Mouse (Mus musculus) layer of hippocampus, adult 11-12 months (tissue): ENCODE data around the gene Btbd3.

Experiments
- DNase-seq: peaks from one replicate; pipeline ENCODE4 v3.0.0; 2022; ENCODE audit warnings: low spot score

Gene Btbd3

DNA sequence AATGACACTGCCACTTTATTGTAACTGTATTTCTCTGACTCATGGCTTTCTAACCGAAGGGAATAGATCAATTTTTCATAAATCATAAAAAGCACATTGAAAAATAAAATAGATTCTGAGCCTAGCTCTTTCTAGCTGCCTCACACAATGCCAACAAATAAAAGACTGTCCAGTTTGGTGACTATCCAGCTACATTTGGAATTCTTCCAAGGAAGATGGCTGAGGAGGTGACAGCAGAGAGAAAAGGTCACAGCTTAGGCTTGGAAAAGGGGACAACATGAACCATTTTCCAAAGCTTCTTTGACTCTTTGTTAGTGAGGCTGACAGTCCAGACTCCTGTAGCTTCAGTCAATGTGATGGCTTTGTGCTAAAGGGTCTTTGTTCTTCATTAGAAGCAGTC lies 132.2 kb downstream of the Btbd3 start:
- no peak for DNase-seq

DNA sequence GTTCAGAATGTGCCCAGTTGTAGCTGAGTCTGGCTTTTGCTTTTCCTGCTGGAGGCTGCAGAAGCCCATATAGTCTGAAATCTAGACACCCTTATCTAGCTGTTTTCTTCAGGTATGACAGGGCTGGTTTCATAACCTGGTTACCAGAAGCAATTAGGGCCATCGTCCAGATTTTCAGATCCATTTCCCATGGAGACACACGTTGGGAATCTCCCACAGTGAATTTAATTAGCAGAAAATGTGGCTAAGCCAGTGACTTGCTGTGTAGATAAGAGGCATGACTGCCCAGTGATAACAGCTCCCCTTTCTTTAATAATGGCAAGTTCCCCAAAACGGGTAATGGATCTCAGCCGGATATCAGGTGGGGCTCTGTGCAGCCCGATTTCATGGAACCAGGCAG lies 146.7 kb downstream of the Btbd3 start:
- no peak for DNase-seq

DNA sequence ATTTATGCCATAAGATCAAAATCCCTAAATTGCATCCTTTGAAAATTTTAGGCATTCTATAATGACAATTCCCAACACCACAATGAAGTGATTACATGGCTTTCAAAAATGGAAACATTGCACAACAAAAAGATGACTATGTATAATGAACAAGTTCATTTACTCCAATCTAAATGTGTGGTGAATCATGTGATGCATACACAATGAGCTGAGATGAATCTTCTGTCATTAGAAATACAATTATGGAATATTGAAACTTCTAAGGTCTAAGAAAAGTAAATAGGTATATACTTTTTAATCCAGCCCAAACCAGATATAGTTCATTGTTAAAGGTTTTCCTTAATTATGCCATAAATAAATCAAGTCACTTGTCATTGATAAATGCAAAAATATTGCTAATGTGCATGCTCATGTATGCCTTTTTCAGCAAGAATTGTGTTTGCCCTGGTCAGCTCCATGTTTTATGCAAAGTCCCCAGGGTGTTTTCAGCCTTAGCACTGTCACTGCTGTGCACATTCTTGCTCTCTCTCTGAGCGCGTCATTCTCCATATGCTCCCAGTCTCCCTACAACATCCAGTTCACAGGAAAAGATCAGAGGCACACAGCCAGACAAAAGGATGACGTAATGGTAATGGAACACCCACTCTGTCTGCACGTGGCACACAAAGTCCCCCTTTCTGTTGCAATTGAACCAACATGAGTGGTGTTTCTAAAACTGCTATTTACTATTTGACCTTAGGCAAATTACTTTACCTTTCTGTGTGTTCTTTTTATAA lies 149.6 kb downstream of the Btbd3 start:
- DNase-seq: peak; percentile 36

DNA sequence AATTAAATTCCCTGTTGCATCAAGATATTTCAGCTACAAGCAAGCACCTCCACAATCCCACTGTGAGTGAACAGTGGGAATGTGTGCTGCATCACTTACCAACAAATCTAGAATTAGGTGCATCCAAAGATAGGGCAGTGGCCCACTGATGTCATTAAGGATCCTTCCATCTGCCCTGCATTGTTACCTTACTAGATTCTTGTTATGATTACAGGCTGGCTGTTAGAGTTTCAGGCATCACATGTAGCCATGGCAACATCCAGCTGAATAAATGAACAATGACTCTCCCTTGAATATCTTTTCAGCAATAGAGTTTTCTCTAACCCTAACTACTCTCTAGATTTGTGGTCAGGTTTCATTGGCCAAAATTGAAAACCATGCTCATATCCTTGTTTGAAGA lies 150.3 kb downstream of the Btbd3 start:
- no peak for DNase-seq

DNA sequence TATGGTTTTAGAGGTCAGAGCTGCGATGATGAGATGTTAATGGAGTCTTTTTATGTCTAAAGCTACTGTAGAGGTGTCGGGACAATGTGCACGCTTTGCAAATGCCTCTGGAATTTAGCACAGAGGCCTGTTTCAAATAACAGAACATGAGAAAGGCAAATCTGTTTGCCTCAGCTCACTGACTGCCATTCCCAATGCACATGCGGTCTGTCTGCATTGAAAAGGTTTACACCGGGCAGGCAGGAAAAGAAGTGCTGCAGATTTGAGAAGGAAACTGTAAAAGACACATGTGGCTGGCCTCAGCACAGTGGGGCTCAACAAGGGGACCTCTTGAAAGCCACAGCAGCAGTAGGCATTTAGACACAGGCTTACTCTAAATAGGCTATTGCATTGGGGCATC lies 156.2 kb downstream of the Btbd3 start:
- DNase-seq: no peak

DNA sequence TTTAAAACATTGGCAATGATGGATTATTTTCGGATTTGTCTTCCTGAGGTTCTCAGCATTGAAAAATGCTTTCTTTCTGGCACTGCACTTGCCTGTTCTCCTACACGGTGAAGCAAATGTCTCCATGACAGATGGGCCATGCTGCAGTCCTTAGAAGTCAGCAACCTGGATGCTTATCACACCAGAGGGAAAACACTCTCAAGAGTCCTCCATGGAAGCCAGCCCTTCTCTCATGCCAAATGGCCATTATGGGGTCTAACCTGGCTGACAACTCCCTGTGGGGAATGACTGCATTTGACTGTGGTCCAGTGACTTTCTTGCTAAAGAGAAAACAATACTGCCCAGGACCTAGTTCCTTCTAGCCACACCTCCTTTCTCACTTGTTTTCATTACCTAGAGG lies 166.0 kb downstream of the Btbd3 start:
- no peak for DNase-seq

DNA sequence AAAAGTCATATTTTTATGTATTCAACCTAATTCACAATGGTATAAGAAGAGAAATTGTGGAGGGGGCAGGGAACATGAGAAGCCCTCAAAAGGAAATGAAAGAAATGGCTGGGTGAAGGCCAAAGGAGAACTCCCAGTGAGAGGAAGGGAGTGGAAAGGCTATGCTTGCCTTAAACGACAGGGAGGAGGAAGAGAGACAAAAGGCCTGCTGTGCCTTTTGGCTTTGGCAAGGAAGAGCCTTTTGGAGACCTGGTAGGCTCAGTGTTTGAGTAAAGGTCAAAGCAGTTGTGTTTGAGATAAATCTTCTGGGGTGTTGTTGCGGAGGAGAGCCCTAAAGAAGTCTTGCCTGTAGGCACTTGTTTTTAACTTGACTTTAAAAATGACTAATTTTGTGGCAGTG lies 175.6 kb downstream of the Btbd3 start:
- DNase-seq: no peak

DNA sequence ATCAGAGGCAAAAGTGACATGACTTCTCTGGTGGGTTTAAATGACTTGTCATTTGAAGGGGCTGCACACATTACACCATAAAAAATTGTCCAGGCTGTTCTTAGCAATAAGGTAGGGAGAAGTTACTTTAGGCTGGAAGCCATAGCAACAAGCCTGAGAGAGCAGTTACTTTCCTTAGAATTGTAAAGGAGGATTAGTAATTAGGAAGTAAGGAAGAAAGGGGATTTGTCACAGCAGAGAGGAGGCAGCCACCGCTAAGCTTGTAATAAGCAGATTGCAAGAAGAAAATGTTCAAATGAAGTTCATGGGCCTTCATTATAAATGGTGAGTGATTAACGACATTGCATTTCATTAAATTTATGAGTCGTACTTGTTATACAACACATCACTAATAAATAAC lies 190.1 kb downstream of the Btbd3 start:
- DNase-seq: no peak

DNA sequence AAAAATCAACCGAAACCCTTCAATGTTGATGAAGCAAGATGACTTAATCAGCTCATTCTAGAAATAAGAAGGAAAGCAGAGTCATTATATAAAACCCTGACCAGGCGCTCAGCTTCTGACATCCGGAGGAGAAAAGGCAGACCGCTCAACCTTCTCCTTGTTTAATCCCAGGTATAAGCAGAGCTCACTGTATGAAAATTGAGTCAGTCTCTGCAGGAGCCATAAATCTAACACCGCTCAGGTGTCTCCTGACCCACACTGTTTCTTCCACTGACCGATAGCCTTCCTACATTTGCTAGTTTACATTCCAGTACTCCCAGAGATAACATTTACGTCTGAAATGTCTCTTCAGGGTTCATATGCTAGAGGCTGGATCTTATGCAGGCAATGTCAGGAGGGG lies 190.6 kb downstream of the Btbd3 start:
- no peak for DNase-seq

DNA sequence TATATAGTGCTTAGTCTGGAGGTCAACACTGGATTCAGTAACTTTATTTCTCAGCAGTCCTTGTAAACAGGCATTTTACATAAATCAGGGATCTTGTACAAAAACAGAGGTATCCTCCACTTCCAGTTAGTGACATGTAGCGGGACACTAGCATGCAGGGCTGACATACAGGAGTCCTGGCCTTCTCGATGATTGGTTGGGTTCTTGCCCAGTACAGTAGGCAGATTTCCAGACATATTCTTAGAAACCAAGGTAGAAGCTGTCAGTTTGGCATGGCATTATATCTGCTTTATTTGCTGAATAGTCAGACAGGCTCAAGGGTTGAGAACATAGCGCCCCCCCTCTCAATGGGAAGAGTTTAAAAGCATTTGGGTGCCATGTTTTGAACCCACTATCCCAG lies 191.3 kb downstream of the Btbd3 start:
- no peak for DNase-seq

DNA sequence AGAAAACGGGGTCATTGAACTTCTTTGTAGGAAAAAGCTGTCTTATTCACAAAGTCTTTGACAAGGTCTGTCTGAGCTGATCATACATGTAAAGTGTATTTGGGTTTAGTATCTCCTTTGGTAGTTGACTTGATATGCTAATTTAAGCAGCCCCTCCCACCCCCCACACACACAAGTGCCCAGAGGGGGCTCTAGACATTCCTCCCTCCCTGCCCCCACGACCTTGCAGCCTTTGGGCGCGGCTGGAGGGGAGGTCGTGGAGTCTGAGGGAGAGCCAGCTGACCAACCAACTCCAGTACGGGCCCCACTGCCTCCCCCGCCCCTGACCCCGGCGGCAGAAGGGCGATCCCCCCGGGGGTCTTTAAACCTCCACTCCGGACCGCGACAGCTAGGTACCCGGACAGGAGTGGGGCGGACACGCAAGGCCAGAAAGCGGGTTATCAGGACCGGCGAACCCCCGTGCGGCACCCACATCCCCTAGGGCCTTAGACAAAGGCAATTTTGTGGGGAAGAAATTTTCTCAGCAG lies 211.7 kb downstream of the Btbd3 start:
- DNase-seq: no peak

DNA sequence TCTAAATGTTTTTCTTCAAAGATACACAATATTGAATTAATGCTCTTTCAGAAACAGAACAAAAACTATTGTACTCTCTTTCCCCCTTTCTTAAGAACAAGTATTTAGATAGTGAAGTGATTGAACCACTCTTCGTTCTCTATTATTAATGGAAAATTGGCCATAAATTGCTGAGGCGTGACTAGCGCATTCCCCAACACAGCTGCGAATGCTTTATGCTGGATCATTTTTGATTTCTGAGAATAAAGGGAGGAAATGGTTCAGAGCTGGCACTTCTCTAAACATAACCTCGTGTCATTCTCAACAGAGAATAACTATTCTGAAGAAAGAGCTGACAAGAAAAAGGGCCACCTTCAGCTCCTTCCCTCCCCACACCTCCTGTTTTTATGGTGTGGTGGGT lies 217.0 kb downstream of the Btbd3 start:
- DNase-seq: no peak

DNA sequence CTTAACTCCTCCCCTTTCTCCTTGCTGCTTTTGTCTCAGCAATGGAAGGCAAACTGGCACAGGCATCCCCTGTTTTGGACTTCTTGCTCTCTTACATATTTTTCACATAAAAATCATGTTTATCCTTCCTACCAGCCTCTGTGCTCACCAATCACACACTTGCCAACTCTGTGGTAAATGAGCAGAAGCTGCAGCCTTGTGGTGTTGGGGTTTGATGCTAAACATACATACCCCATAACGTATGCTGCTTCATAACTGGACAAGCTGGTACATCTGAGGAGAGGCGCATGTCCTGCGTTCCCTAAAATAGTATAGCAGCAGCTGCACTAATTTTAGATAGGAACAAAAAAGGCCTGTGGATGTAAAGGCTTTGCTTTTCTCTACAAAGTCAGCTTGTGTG lies 220.1 kb downstream of the Btbd3 start:
- peak; percentile 51 for DNase-seq

DNA sequence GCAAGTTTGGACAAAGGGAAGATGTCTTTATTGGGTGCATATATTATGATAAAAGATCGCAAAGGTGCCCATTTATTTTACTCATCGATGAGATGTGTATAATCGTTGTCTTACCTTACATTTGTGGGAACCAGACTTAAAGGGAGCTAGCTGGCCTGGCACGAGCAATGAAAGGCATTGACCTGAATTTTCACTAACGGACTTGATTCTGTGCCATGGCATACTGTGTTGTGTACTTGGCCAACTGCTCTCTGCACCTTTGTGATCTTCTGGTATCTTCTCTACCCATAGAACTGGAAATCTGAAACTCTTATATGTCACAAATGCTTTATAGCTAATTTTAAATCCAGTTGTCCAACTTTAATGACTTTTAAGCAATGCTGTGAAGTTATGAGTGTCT lies 220.9 kb downstream of the Btbd3 start:
- DNase-seq: no peak

DNA sequence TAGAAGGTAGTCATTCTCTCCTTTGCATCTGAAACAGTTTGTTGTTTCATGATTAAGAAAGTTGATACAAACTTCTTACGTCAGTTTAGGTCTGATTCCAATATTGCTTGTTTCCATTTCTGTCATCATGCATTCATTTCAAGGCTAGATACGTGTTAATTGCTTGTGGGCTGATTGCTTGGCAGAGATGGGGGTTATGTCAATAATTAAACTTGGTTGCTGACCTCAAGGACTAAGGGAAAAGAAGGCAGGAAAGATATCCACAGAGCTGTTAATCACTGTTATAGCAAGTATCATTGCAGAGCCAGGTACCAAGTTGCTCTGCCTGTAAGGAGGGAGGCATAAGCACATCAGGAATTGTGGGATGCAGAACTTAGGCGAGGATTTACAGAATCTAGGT lies 226.2 kb downstream of the Btbd3 start:
- DNase-seq: no peak

DNA sequence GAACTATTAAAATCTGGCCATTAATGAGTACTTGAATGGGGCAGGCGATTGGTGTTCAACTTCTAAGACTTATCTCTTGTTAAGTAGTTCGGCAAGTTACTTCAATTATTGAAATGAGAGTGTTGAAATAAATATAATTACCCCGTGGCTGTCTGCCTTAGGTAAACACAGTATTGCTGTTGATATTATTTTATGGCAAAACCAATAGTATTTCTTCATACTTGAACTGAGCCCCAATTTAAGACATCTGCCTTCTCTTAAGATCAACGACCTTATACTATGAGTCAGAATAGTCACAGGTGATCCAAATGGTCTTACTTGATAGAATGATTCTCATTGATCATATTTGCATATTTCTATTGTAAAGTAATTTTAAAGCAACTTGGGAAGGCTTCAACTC lies 228.5 kb downstream of the Btbd3 start:
- no peak for DNase-seq

DNA sequence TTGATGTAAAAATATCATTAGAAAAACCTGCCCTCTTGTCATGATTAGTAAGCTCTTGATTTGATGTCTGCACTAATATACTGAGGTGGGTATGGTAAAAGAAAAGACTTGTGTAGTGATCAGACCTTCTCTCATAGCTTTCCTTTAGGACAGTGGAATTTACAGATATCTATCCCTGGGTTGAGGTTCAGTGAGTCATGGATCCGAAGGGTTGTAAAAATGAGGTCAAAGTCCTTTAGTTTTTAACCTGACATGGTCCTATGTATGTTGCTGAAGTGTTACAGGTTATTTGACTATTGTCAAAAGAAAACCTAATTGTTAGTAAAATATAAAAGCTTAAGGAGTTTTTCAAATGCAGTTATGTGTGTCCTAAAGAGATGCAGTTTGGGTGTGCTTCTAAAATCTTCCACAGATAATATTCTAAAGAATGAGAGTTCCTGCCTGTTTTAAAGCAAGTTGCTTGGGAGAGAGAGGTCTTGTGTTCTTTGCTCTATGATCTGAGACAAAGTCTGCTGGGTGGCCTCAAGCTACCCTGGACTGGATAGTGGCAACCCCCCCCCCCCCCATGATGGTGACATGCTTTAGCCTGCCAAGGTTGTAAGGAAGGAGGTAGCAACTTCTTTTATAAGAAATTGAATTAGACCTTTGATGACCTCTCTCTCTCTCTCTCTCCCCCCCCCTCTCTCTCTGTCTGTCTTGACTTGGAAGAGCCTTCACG lies 234.5 kb downstream of the Btbd3 start:
- no peak for DNase-seq

DNA sequence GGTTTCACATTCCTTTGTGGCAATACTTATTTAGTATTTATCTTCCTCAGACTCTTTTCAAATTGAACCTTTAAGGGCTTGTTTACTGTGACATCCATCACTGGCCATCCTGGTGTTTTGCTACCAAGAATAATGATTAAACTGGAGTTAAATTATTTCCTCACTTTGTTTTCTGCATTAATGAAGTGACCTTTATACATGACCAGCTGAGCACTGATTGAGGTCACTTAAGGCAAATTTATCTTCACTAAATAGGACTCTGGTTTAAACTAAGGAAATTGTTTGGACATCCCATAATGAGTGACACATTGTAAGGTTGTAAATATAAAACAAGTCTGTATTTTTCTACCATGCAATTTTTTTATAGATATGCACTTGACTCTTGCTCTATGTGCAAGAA lies 235.8 kb downstream of the Btbd3 start:
- no peak for DNase-seq

DNA sequence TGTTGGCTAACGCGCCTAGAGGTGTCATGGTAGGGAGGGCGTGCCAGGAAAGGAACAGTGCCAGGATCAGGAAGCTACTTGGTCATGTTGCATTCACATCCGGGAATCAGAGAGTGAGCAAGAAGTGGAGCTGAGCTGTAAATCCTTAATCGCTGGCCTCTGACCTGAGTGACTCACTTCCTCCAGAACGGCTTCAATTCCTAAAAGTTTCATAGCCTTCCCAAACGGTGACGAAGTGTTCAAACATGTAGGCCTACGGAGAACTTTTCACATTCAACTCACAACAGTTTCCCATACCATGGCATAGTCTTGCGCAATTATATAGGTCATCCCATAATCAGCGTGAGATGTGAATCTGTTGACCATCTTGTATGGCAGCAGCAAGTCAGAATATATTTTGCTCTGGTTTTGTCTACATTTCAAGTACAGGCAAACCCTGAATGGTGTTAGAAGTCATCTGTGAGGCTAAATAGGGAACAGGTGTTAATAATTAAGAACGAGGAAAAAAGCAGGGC lies 247.6 kb downstream of the Btbd3 start:
- DNase-seq: no peak

DNA sequence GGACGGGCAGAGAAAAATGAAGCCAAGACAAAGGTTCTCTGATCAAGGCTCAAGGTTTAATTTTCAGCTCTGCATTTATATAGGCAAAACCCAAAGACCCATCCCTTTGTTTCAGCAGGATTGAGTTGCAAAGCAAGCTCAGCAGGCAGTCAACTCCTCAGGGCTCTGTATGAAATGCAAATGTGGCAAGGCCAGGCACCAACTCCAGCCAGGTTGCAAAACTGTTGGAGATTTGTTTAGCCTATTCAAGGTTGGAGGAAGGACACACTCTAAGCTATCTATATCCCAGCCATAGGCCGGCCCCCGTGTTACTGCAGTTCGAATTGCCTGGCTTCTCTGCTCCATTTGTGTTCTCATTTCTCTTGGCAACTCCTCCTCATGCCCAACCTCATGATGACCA lies 259.2 kb downstream of the Btbd3 start:
- no peak for DNase-seq

DNA sequence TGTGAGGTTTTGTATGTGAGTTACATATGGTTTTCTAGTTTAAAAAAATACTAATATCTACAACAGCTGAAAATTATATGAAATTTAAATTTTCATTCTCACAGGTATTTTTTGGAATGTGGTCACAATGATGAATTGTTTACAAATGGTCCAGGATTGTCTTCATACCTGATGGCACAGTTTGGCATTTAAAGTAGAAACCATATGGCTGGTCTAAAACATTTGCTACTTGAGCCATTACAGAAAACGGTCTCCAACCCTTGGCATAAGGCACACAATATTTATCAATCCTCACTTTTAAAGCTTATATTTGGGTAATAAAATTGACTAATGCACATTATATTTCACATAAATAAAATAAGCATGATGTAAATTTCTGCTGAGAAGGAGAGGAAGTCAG lies 272.1 kb downstream of the Btbd3 start:
- DNase-seq: no peak

DNA sequence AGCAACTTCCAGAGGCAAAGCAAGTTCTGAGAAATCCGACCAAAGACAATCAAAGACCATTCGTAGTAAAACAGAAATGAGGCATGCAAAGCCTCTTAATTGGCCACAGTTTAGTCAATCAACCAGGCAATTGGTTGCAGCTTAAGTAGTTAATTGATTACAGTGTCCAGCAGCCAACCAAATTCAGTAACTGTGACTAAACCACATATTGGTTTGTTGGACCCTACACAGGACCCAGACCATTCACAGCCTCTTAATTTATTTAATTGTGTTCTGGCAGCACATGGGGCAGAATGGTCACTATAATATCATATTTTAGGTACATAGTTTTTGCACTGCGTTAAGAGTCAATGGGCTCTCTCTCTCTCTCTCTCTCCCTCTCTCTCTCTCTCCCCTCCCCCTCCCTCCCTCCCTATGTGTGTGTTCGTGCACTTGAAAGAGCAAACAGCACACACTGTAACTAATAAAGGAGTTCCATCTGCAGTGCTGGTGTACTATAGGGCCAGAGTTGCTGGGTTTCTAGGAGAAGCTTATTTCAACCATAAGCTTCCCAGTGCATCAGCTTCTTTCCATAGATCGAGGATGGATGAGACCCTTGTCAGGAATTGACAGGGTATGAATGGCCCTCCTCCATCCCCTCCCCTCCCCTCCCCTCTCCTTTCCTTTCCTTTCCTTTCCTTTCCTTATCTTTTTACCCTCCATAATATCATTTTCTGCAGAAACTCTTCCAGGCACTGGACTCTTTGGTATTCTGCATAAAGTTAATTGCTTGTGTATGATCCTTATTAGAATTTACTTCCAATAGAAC lies 275.0 kb downstream of the Btbd3 start:
- DNase-seq: no peak

DNA sequence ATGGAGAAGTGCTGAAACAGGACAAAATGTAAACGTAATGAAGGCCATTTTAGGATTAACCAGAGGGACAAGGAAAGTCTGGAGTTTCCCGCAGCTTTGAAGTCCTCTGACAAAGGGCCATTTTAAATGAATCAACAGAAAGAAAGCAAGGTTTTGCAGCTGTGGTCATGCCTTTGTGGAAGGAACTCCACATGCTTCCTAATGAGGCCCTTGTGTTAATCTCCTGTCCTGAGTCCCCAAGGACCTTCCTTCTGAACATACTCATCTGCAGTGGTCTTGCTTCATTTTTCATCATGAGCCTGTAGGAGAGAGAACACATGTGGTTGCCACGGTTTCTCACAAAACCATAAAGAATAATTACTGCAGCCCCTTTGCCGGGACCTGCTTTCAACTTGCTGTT lies 275.6 kb downstream of the Btbd3 start:
- DNase-seq: no peak
